7 mouse cellular contexts compared by ENCODE assay signal in genomic region chr8:119557821-119558602, GRCm38 (mm10). TPM values are rescaled to one million over a fixed set of nuclear protein-coding genes. Genes with fewer than 3 reads are reported as not detected.
A peak's percentile ranks its signal among the peaks of the same experiment; 100 is the strongest.
DNase-seq lines count a peak whose midpoint lies in the region; ATAC-seq and TF ChIP-seq lines count a peak whose summit lies in the region.

No protein-coding gene starts in this region.

- H3K27me3 ChIP-seq in forebrain, embryonic 11.5 days (ENCODE audit: control insufficient read depth, insufficient read depth, low read length): no peaks in the 10 kb centered on the region
- no peaks in the 10 kb centered on the region for H3K27me3 ChIP-seq in kidney, embryonic 14.5 days (ENCODE audit: control insufficient read depth, insufficient read depth, low read length)
- H3K27me3 ChIP-seq in stomach, postnatal 0 days (ENCODE audit: control insufficient read depth, insufficient read depth, low read length): no peaks in the 10 kb centered on the region

- no peak for TF ChIP-seq CTCF in bone marrow, adult 2 months (IDR thresholded peaks at IDR 0.05; ENCODE audit: control insufficient read depth, insufficient read depth, low read length)
- TF ChIP-seq CTCF in stomach, postnatal 0 days (IDR thresholded peaks at IDR 0.05; ENCODE audit: low read depth): 0 out of 2 replicates have a peak, but pooled peaks have one; percentile 2

- peak; percentile 91 for ATAC-seq in forebrain, embryonic 11.5 days (replicated peaks; ENCODE audit: low FRiP score)
- ATAC-seq in kidney, embryonic 14.5 days (ENCODE audit: low FRiP score, low TSS enrichment): peak; percentile 88
- peak; percentile 88 for ATAC-seq in stomach, postnatal 0 days (ENCODE audit: low FRiP score, low TSS enrichment)

- H3K27ac ChIP-seq in bone marrow, adult 2 months (ENCODE audit: control insufficient read depth, insufficient read depth, low read depth, low read length, poor library complexity): peak overlapping the region; percentile 98
- peak overlapping the region; percentile 80 for H3K27ac ChIP-seq in forebrain, embryonic 11.5 days (ENCODE audit: low read depth, low read length)
- peak overlapping the region; percentile 81 for H3K27ac ChIP-seq in kidney, embryonic 14.5 days (ENCODE audit: low read depth, low read length)
- H3K27ac ChIP-seq in stomach, postnatal 0 days (replicated peaks): peak overlapping the region; percentile 98

- WGBS in bone marrow, adult 2 months: under 1% methylated on average over 55 of the region's 55 CpGs
- 1% methylated on average over 55 of the region's 55 CpGs for WGBS in forebrain, embryonic 11.5 days
- under 1% methylated on average over 55 of the region's 55 CpGs for WGBS in kidney, embryonic 14.5 days
- under 1% methylated on average over 54 of the region's 55 CpGs for WGBS in stomach, postnatal 0 days

- peak overlapping the region; percentile 99 for H3K4me3 ChIP-seq in bone marrow, adult 2 months (replicated peaks; ENCODE audit: control insufficient read depth, low read depth, low read length)
- peak overlapping the region; percentile 86 for H3K4me3 ChIP-seq in forebrain, embryonic 11.5 days (ENCODE audit: low read depth, low read length)
- H3K4me3 ChIP-seq in kidney, embryonic 14.5 days (ENCODE audit: low read length): peak overlapping the region; percentile 84
- H3K4me3 ChIP-seq in stomach, postnatal 0 days (ENCODE audit: low read depth, low read length): peak overlapping the region; percentile 76

- peak; percentile 65 for DNase-seq in retina, adult 2 months (ENCODE audit: low read depth, low spot score)
- no peak for DNase-seq in retina, postnatal 1 day
- DNase-seq in forebrain, embryonic 11.5 days (ENCODE audit: low spot score): peak; percentile 91
- peak; percentile 81 for DNase-seq in lung, postnatal 14 days
- peak; percentile 84 for DNase-seq in stomach, postnatal 0 days (ENCODE audit: low spot score)

- H3K36me3 ChIP-seq in forebrain, embryonic 11.5 days (ENCODE audit: control insufficient read depth, insufficient read depth, low read length): no peaks in the 10 kb centered on the region; the same call in 1 of the 2 replicates
- H3K36me3 ChIP-seq in kidney, embryonic 14.5 days (ENCODE audit: control insufficient read depth, insufficient read depth, low read length): peaks cover 9% of the 10 kb centered on the region
- H3K36me3 ChIP-seq in stomach, postnatal 0 days (ENCODE audit: control insufficient read depth, insufficient read depth, low read length): peaks cover 3% of the 10 kb centered on the region; the same call in 1 of the 2 replicates

- H3K4me2 ChIP-seq in forebrain, embryonic 11.5 days (ENCODE audit: low read depth, low read length, severe bottlenecking): peak overlapping the region; percentile 82
- H3K4me2 ChIP-seq in kidney, embryonic 14.5 days (replicated peaks; ENCODE audit: low read depth, low read length): peak overlapping the region; percentile 86
- peak overlapping the region; percentile 70 for H3K4me2 ChIP-seq in stomach, postnatal 0 days (replicated peaks; ENCODE audit: low read depth)

- TF ChIP-seq EP300 in stomach, postnatal 0 days (optimal IDR thresholded peaks at IDR 0.05): no peak

- 0 out of 2 replicates have a peak, but pooled peaks have one; percentile 33 for TF ChIP-seq POLR2A in bone marrow, adult 2 months (IDR thresholded peaks at IDR 0.05; ENCODE audit: borderline replicate concordance, control insufficient read depth, low read depth, low read length)

- no peaks in the 10 kb centered on the region for H3K9me3 ChIP-seq in forebrain, embryonic 11.5 days (ENCODE audit: control insufficient read depth, low read length)
- H3K9me3 ChIP-seq in kidney, embryonic 14.5 days (ENCODE audit: control insufficient read depth, low read length): no peaks in the 10 kb centered on the region
- H3K9me3 ChIP-seq in stomach, postnatal 0 days (ENCODE audit: control insufficient read depth, low read length): no peaks in the 10 kb centered on the region

- peaks cover 1% of the 10 kb centered on the region; the same call in 1 of the 2 replicates for H3K4me1 ChIP-seq in bone marrow, adult 2 months (ENCODE audit: control insufficient read depth, insufficient read depth, low read length)
- peaks cover 10% of the 10 kb centered on the region; the same call in 1 of the 2 replicates for H3K4me1 ChIP-seq in forebrain, embryonic 11.5 days (replicated peaks; ENCODE audit: control insufficient read depth, insufficient read depth, low read length)
- peaks cover 6% of the 10 kb centered on the region; the same call in 1 of the 2 replicates for H3K4me1 ChIP-seq in kidney, embryonic 14.5 days (ENCODE audit: control insufficient read depth, insufficient read depth, low read length)
- H3K4me1 ChIP-seq in stomach, postnatal 0 days (replicated peaks; ENCODE audit: control insufficient read depth, insufficient read depth): peaks cover 2% of the 10 kb centered on the region; the same call in 1 of the 2 replicates

- H3K9ac ChIP-seq in forebrain, embryonic 11.5 days (ENCODE audit: low read length): peak overlapping the region; percentile 85
- peak overlapping the region; percentile 87 for H3K9ac ChIP-seq in kidney, embryonic 14.5 days (ENCODE audit: low read depth, low read length)
- H3K9ac ChIP-seq in stomach, postnatal 0 days (ENCODE audit: low read length): peak overlapping the region; percentile 96

RNA-seq across cellular contexts. Expression of gene Mbtps1, which starts 0.5 kb away (rescaled TPM):
- 19.7 and 35.3 TPM in 2 replicates for polyA plus RNA-seq in bone marrow, adult 2 months (2011; ENCODE audit: insufficient read depth, insufficient read length, low replicate concordance, missing spikeins)
- 98.0 and 98.2 TPM in 2 replicates for polyA plus RNA-seq in forebrain, embryonic 11.5 days (2014; fragmentation: Nextera tagmentation; extraction: Ambion mirVana)
- 66.4 and 131 TPM in 2 replicates for polyA plus RNA-seq in kidney, embryonic 14.5 days (2014; fragmentation: Nextera tagmentation; extraction: Ambion mirVana)
- 37.1 and 38.4 TPM in 2 replicates for polyA plus RNA-seq in stomach, postnatal 0 days (2015; fragmentation: Nextera tagmentation; extraction: Ambion mirVana)

RNA-seq across cellular contexts. Expression of gene Hsdl1, which starts 17.0 kb away (rescaled TPM):
- 14.5 and 22.2 TPM in 2 replicates for polyA plus RNA-seq in bone marrow, adult 2 months (2011; ENCODE audit: insufficient read depth, insufficient read length, low replicate concordance, missing spikeins)
- polyA plus RNA-seq in forebrain, embryonic 11.5 days (2014; fragmentation: Nextera tagmentation; extraction: Ambion mirVana): 78.7 and 89.0 TPM in 2 replicates
- 20.4 and 35.8 TPM in 2 replicates for polyA plus RNA-seq in kidney, embryonic 14.5 days (2014; fragmentation: Nextera tagmentation; extraction: Ambion mirVana)
- 21.3 and 21.4 TPM in 2 replicates for polyA plus RNA-seq in stomach, postnatal 0 days (2015; fragmentation: Nextera tagmentation; extraction: Ambion mirVana)

RNA-seq across cellular contexts. Expression of gene Dnaaf1, which starts 17.0 kb away (rescaled TPM):
- 0.34 and 0.70 TPM in 2 replicates for polyA plus RNA-seq in bone marrow, adult 2 months (2011; ENCODE audit: insufficient read depth, insufficient read length, low replicate concordance, missing spikeins)
- 0.16 TPM in 1 of 2 replicates, not detected in the other for polyA plus RNA-seq in forebrain, embryonic 11.5 days (2014; fragmentation: Nextera tagmentation; extraction: Ambion mirVana)
- 0.11 and 0.37 TPM in 2 replicates for polyA plus RNA-seq in kidney, embryonic 14.5 days (2014; fragmentation: Nextera tagmentation; extraction: Ambion mirVana)
- polyA plus RNA-seq in stomach, postnatal 0 days (2015; fragmentation: Nextera tagmentation; extraction: Ambion mirVana): 0.24 and 0.30 TPM in 2 replicates

RNA-seq across cellular contexts. Expression of gene Taf1c, which starts 47.0 kb away (rescaled TPM):
- polyA plus RNA-seq in bone marrow, adult 2 months (2011; ENCODE audit: insufficient read depth, insufficient read length, low replicate concordance, missing spikeins): 9.6 and 17.6 TPM in 2 replicates
- polyA plus RNA-seq in forebrain, embryonic 11.5 days (2014; fragmentation: Nextera tagmentation; extraction: Ambion mirVana): 15.2 and 17.1 TPM in 2 replicates
- 9.7 and 13.0 TPM in 2 replicates for polyA plus RNA-seq in kidney, embryonic 14.5 days (2014; fragmentation: Nextera tagmentation; extraction: Ambion mirVana)
- polyA plus RNA-seq in stomach, postnatal 0 days (2015; fragmentation: Nextera tagmentation; extraction: Ambion mirVana): 5.9 and 6.2 TPM in 2 replicates

RNA-seq across cellular contexts. Expression of gene Adad2, which starts 54.5 kb away (rescaled TPM):
- not detected in 2 replicates for polyA plus RNA-seq in bone marrow, adult 2 months (2011; ENCODE audit: insufficient read depth, insufficient read length, low replicate concordance, missing spikeins)
- polyA plus RNA-seq in forebrain, embryonic 11.5 days (2014; fragmentation: Nextera tagmentation; extraction: Ambion mirVana): not detected in 2 replicates
- 0.29 TPM in 1 of 2 replicates, not detected in the other for polyA plus RNA-seq in kidney, embryonic 14.5 days (2014; fragmentation: Nextera tagmentation; extraction: Ambion mirVana)
- polyA plus RNA-seq in stomach, postnatal 0 days (2015; fragmentation: Nextera tagmentation; extraction: Ambion mirVana): not detected in 2 replicates
